Mouse (Mus musculus) megakaryocyte, embryonic 14.5 days (primary cell): ENCODE measurements around the gene Caskin1.

Experiments
- FLI1 ChIP-seq: IDR thresholded peaks from 2 replicates; pipeline ENCODE4 v1.6.1; 2012; ENCODE audit warnings: low read length, inconsistent platforms, mixed read lengths
- GATA1 ChIP-seq: IDR thresholded peaks from 3 replicates; pipeline ENCODE4 v1.6.1; 2012; ENCODE audit warnings: mixed read lengths, low read length, inconsistent platforms, borderline replicate concordance

DNA sequence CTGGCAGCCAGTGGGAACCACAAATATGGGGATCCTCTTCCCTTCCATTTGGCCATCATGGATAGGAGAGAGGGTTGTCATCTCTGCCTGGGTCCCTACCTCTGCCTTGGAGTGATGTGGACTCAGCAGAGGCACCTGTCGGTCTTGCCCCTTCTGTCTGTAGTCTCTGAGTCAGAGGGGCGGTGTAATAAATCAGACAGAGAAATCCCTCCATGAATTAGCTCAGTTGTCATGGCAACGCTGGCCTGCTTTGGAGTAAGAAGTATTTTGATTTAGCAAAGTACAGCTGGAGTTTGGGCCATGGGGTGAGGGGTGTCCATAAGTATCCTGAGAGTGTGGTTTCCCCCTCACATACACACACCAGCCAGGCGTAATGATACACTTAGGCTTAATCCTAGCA is 2.0 kb downstream of the Caskin1 start:
- TF ChIP-seq GATA1 = no peak
- no peak for TF ChIP-seq FLI1
